Mouse (Mus musculus) cortical plate, adult 2 months (tissue): ENCODE results near the gene Tbc1d2b.

Source experiments
- CTCF ChIP-seq: fragments of 200-500 bp; IDR thresholded peaks from 2 replicates; pipeline ENCODE4 v1.5.1; 2011; ENCODE audit warnings: mild to moderate bottlenecking, control low read depth, low read length; ENCODE audit not compliant: insufficient read depth; ENCODE audit errors: extremely low read depth
- POLR2A ChIP-seq: fragments of 200-500 bp; IDR thresholded peaks from 2 replicates; pipeline ENCODE4 v1.6.1; 2011; ENCODE audit warnings: mild to moderate bottlenecking, low read length, control low read depth; ENCODE audit not compliant: insufficient read depth; ENCODE audit errors: extremely low read depth

DNA sequence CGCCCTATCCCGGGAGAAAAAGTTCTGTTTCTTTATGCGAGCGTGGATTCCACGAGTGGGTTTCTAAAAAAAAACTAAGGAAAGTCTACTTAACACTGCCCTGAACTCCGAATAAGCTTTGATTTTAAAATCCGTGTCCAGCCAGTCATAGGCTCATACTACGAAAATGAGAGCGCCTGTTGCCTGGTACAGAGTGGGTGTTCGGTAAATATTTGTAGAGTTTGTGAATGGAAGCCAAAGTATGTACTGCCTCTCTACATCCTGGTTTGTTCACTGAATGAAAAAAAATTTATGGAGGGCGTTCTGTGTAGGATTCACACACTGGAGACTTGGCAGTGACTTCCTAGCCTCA lies 316 bp upstream of the Tbc1d2b start:
- TF ChIP-seq CTCF (no peak), POLR2A (no peak)
